24 mouse cellular contexts compared by ENCODE assay signal in the genomic region with DNA sequence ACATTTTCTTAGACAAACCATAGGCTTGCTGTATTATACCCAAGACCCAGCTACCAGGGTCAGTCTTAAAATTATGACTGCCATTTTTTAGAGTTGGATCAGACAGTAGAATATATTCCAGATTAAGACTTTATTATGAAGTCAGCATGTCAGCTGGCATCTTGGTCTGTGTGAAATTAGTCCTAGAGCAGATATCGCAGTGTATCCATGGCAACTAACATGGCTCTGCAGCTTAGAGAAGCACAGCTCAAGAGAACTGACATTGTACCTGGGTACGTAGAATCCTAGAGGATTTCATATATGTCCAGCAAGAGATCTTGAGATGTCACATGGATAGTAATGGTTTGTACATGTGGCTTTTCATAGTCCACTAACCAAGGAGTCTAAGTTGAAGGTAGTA.
DNase-seq lines count a peak whose midpoint lies in the region; ATAC-seq and TF ChIP-seq lines count a peak whose summit lies in the region.
"Had no signal": no experiment of that assay in that cellular context is flagged by ENCODE, and none has a peak within 500 bp of the region (broad histone marks: within the 10 kb centered on the region; RNA-seq: fewer than 3 reads in every experiment).

No protein-coding gene starts in this region.

- H3K4me3 ChIP-seq in forebrain, embryonic 16.5 days (replicated peaks; ENCODE audit: low read length), result no peak overlapping the region
- no peak overlapping the region for H3K4me3 ChIP-seq in forebrain, embryonic 10.5 days
- no peak overlapping the region for H3K4me3 ChIP-seq in hindbrain, embryonic 16.5 days (ENCODE audit: low read length)
- no peak overlapping the region for H3K4me3 ChIP-seq in hindbrain, embryonic 10.5 days
- H3K4me3 ChIP-seq in hindbrain, postnatal 0 days (ENCODE audit: low read length), result no peak overlapping the region
- H3K4me3 ChIP-seq: hindbrain, embryonic 15.5 days; neural tube, embryonic 15.5 days had no signal

- 0 out of 2 replicates have a peak, but pooled peaks cover 3% of the 10 kb centered on the region for H3K4me1 ChIP-seq in forebrain, embryonic 16.5 days (replicated peaks; ENCODE audit: control insufficient read depth, insufficient read depth, low read length)
- H3K4me1 ChIP-seq in forebrain, embryonic 10.5 days, result peaks cover 16% of the 10 kb centered on the region
- no peaks in the 10 kb centered on the region; the same call in 1 of the 2 replicates for H3K4me1 ChIP-seq in hindbrain, embryonic 16.5 days (ENCODE audit: control insufficient read depth, insufficient read depth, low read depth, low read length)
- H3K4me1 ChIP-seq in hindbrain, embryonic 10.5 days (replicated peaks), result no peaks in the 10 kb centered on the region
- no peaks in the 10 kb centered on the region for H3K4me1 ChIP-seq in hindbrain, postnatal 0 days (ENCODE audit: insufficient read depth, low read length)

- H3K9ac ChIP-seq in forebrain, embryonic 16.5 days (replicated peaks; ENCODE audit: low read depth, low read length), result no peak overlapping the region
- no peak overlapping the region for H3K9ac ChIP-seq in hindbrain, embryonic 16.5 days (ENCODE audit: low read depth, low read length)
- H3K9ac ChIP-seq in hindbrain, postnatal 0 days (replicated peaks; ENCODE audit: low read length), result no peak overlapping the region
- H3K9ac ChIP-seq: hindbrain, embryonic 15.5 days; liver, embryonic 14.5 days; neural tube, embryonic 15.5 days had no signal

- H3K36me3 ChIP-seq in forebrain, embryonic 16.5 days (ENCODE audit: control insufficient read depth, insufficient read depth), result no peaks in the 10 kb centered on the region
- H3K36me3 ChIP-seq in forebrain, embryonic 10.5 days (replicated peaks), result peaks cover 5% of the 10 kb centered on the region
- H3K36me3 ChIP-seq in hindbrain, embryonic 16.5 days (ENCODE audit: control insufficient read depth, insufficient read depth, low read length), result no peaks in the 10 kb centered on the region
- no peaks in the 10 kb centered on the region for H3K36me3 ChIP-seq in hindbrain, embryonic 10.5 days
- H3K36me3 ChIP-seq in hindbrain, postnatal 0 days (ENCODE audit: insufficient read depth, low read length), result no peaks in the 10 kb centered on the region
- H3K36me3 ChIP-seq: hindbrain, embryonic 15.5 days; neural tube, embryonic 15.5 days had no signal

- DNase-seq in forebrain, embryonic 10.5 days (ENCODE audit: extremely low spot score, low spot score), result no peak
- no peak for DNase-seq in hindbrain, embryonic 10.5 days (ENCODE audit: low spot score)
- peak; percentile 36 for DNase-seq in brain, adult 2 months (ENCODE audit: low read depth, low spot score)
- DNase-seq in hindbrain, postnatal 0 days (ENCODE audit: low spot score), result peak; percentile 39
- DNase-seq in adrenal gland, postnatal 14 days, result no peak
- DNase-seq: adrenal gland, postnatal 36 days; cerebellum, adult 8-10 months; cerebellum, postnatal 25 days; heart, postnatal 14 days; kidney, postnatal 14 days; liver; lung, adult 2 months; lung, postnatal 10 days; retina, postnatal 1 day; right cerebral cortex, postnatal 14 days; thymus, postnatal 4 days had no signal

- no peaks in the 10 kb centered on the region for H3K27me3 ChIP-seq in forebrain, embryonic 16.5 days (replicated peaks; ENCODE audit: control insufficient read depth, insufficient read depth, low read length)
- no peaks in the 10 kb centered on the region for H3K27me3 ChIP-seq in forebrain, embryonic 10.5 days (ENCODE audit: poor library complexity, severe bottlenecking)
- H3K27me3 ChIP-seq in hindbrain, embryonic 16.5 days (replicated peaks; ENCODE audit: control insufficient read depth, insufficient read depth, low read length), result no peaks in the 10 kb centered on the region
- H3K27me3 ChIP-seq in hindbrain, embryonic 10.5 days (ENCODE audit: insufficient read depth, poor library complexity, severe bottlenecking), result no peaks in the 10 kb centered on the region
- H3K27me3 ChIP-seq in hindbrain, postnatal 0 days (ENCODE audit: insufficient read depth, low read length), result no peaks in the 10 kb centered on the region
- H3K27me3 ChIP-seq: hindbrain, embryonic 15.5 days; neural tube, embryonic 15.5 days had no signal

- H3K9me3 ChIP-seq in forebrain, embryonic 16.5 days (ENCODE audit: control insufficient read depth, low read length), result no peaks in the 10 kb centered on the region
- H3K9me3 ChIP-seq in forebrain, embryonic 10.5 days, result no peaks in the 10 kb centered on the region
- H3K9me3 ChIP-seq in hindbrain, embryonic 16.5 days (ENCODE audit: control insufficient read depth, low read length), result no peaks in the 10 kb centered on the region
- no peaks in the 10 kb centered on the region for H3K9me3 ChIP-seq in hindbrain, embryonic 10.5 days
- H3K9me3 ChIP-seq in hindbrain, postnatal 0 days (ENCODE audit: low read length), result no peaks in the 10 kb centered on the region
- H3K9me3 ChIP-seq: hindbrain, embryonic 15.5 days; neural tube, embryonic 15.5 days had no signal

- H3K4me2 ChIP-seq in forebrain, embryonic 16.5 days (ENCODE audit: low read length), result no peak overlapping the region
- H3K4me2 ChIP-seq in hindbrain, embryonic 16.5 days (ENCODE audit: low read length), result no peak overlapping the region
- no peak overlapping the region for H3K4me2 ChIP-seq in hindbrain, postnatal 0 days (ENCODE audit: low read depth, low read length)
- H3K4me2 ChIP-seq: hindbrain, embryonic 15.5 days; neural tube, embryonic 15.5 days had no signal

- TF ChIP-seq CTCF in hindbrain, postnatal 0 days (IDR thresholded peaks at IDR 0.05; ENCODE audit: low read depth), result no peak

- ATAC-seq in forebrain, embryonic 16.5 days, result peak; percentile 54; the same call in 1 of the 2 replicates
- ATAC-seq in hindbrain, embryonic 16.5 days, result 0 out of 2 replicates have a peak, but pooled peaks have one; percentile 62
- no peak for ATAC-seq in hindbrain, postnatal 0 days
- ATAC-seq: CD4-positive, CD25-positive, alpha-beta regulatory T cell, adult 4 months; intestine, postnatal 0 days had no signal

- no peak overlapping the region for H3K27ac ChIP-seq in forebrain, embryonic 16.5 days (ENCODE audit: low read length)
- H3K27ac ChIP-seq in forebrain, embryonic 10.5 days, result no peak overlapping the region
- H3K27ac ChIP-seq in hindbrain, embryonic 16.5 days (ENCODE audit: low read depth, low read length), result no peak overlapping the region
- no peak overlapping the region for H3K27ac ChIP-seq in hindbrain, embryonic 10.5 days
- H3K27ac ChIP-seq in hindbrain, postnatal 0 days, result peak overlapping the region; percentile 36; the same call in 1 of the 2 replicates
- H3K27ac ChIP-seq: hindbrain, embryonic 15.5 days; liver, embryonic 14.5 days; macrophage; neural tube, embryonic 15.5 days had no signal

- 62% methylated on average over 2 of the region's 2 CpGs for WGBS in forebrain, embryonic 16.5 days
- 92% methylated on average over 2 of the region's 2 CpGs for WGBS in forebrain, embryonic 10.5 days
- WGBS in hindbrain, embryonic 16.5 days, result 47% methylated on average over 2 of the region's 2 CpGs
- WGBS in hindbrain, embryonic 10.5 days, result 96% methylated on average over 2 of the region's 2 CpGs
- 49% methylated on average over 2 of the region's 2 CpGs for WGBS in hindbrain, postnatal 0 days

Comparison
In these comparisons a context has a peak if more than half of its experiments do, and no peak if none do; other contexts are left out.
1. DNase-seq: peak in brain, adult 2 months (single experiment) and hindbrain, postnatal 0 days (single experiment); none in forebrain, embryonic 10.5 days (single experiment), hindbrain, embryonic 10.5 days (single experiment) and adrenal gland, postnatal 14 days (single experiment).